Mouse (Mus musculus) thymus, adult 2 months (tissue): ENCODE measurements at regions not wholly inside any gene's neighbourhood (a gene's known extent, or its start where the extent isn't known, plus 50 kb on each side); places are given as distances from the start of the nearest gene placed in this dataset.

Experiments used
- DNase-seq: peaks from one replicate; pipeline ENCODE4 v3.0.0; 2021
- H3K27ac ChIP-seq: fragments of 200-500 bp; 2 replicates; pipeline ENCODE4 v1.5.1; 2012; ENCODE audit warnings: low read length, control low read depth; ENCODE audit not compliant: control insufficient read depth, insufficient read depth
- H3K27me3 ChIP-seq: fragments of 200-500 bp; 2 replicates; pipeline ENCODE4 v1.6.1; 2012; ENCODE audit warnings: mild to moderate bottlenecking, low read length, moderate library complexity, mixed read lengths; ENCODE audit not compliant: control insufficient read depth, insufficient read depth
- H3K36me3 ChIP-seq: fragments of 200-500 bp; 2 replicates; pipeline ENCODE4 v1.6.1; 2012; ENCODE audit warnings: mild to moderate bottlenecking, low read length, moderate library complexity; ENCODE audit not compliant: control insufficient read depth, insufficient read depth
- H3K4me1 ChIP-seq: fragments of 200-500 bp; replicated peaks from 2 replicates; pipeline ENCODE4 v1.6.1; 2012; ENCODE audit warnings: low read length; ENCODE audit not compliant: control insufficient read depth, insufficient read depth
- H3K4me3 ChIP-seq: fragments of 200-500 bp; 2 replicates; pipeline ENCODE4 v1.5.1; 2012; ENCODE audit warnings: mild to moderate bottlenecking, low read length, control low read depth, moderate library complexity; ENCODE audit not compliant: control insufficient read depth, insufficient read depth
- CTCF ChIP-seq: fragments of 200-500 bp; IDR thresholded peaks from 2 replicates; pipeline ENCODE4 v1.5.1; 2012; ENCODE audit warnings: mild to moderate bottlenecking, control low read depth, low read length, moderate library complexity, borderline replicate concordance; ENCODE audit not compliant: control insufficient read depth, poor library complexity, insufficient read depth; ENCODE audit errors: extremely low read depth
- POLR2A ChIP-seq: fragments of 200-500 bp; IDR thresholded peaks from 2 replicates; pipeline ENCODE4 v1.6.1; 2012; ENCODE audit warnings: mild to moderate bottlenecking, low read length, control low read depth, moderate library complexity; ENCODE audit not compliant: control insufficient read depth, poor library complexity, insufficient read depth; ENCODE audit errors: extremely low read depth
- WGBS: fragments of 180-500 bp; shearing (Covaris S2); methylation state at CpG from one replicate; pipeline ENCODE4 v1.1.7; 2018; 5-methylcytosine and 5-hydroxymethylcytosine counted together

DNA sequence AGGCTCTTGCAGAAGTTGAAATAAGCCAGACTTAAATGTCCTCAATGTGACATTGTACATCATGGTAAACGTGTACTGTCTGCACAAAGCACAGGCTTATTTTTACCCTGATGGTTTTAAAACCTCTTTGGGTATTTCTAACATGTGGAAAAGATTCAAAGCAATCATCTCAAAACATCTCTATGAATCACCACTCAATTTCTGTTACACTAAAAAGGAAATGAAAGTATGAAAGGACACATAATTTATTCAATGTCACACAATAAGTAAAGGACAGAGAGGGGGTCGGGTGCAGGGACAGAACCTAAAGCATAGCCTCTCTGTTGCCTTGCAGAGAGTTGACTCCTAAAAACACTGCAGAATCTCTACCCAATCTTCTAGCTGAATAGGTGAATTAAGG is 141.3 kb downstream of the Lca5 start:
- WGBS: 61% methylated on average over 2 of the region's 2 CpGs
- H3K36me3 ChIP-seq: no peaks in the 10 kb centered on the region
- no peaks in the 10 kb centered on the region for H3K4me1 ChIP-seq
- no peak for DNase-seq
- no peaks in the 10 kb centered on the region for H3K27me3 ChIP-seq
- no peak overlapping the region for H3K27ac ChIP-seq
- H3K4me3 ChIP-seq: no peak overlapping the region
- no peak for TF ChIP-seq POLR2A
- no peak for TF ChIP-seq CTCF

DNA sequence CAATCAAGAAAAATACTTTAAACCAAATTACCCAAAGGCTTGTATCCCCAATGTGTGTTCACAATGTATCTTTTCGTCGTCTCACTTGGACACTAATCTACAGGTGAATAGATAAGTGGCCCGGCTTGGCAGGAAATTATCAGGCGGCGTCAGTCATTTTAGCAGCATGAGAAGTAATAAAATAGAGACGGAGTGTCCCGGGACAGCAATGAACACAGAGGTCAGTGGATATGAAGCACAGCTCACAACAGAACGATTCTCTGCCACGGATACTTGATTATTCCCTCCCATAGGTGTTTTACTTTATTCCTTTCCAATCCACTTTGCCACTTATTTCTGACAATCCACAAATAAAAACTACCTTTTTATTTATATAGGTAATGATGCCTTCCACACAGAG is 145.5 kb downstream of the Lca5 start:
- WGBS: 97% methylated on average over 9 of the region's 9 CpGs

DNA sequence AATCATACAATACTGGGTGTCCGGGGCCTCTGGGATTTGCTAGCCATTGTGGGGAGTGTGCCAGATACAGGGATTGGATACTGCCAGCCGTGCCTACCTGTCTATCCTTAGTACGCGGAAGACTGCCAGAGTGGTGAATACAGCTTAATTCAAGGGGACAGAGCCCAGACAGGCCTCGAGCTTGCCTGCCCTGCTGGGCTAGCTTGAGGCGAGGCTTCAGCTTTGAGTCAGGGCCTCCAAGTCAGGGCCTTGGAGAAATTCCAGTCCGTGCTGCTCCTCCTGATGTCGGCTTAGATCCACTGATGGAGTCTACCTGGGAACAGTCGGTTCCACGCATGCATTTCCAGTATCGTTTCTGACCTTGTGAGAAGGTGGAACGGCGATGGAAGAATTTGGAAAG is 146.5 kb downstream of the Lca5 start:
- Histone ChIP-seq H3K27ac (no peak overlapping the region), H3K4me3 (no peak overlapping the region), H3K36me3 (no peaks in the 10 kb centered on the region), H3K4me1 (no peaks in the 10 kb centered on the region), H3K27me3 (no peaks in the 10 kb centered on the region)
- TF ChIP-seq CTCF (no peak), POLR2A (no peak)
- 95% methylated on average over 13 of the region's 13 CpGs for WGBS
- no peak for DNase-seq

More for the DNA sequence above, 145.5 kb downstream of the Lca5 start:
- no peaks in the 10 kb centered on the region for H3K4me1 ChIP-seq
- DNase-seq: no peak
- H3K27ac ChIP-seq: no peak overlapping the region
- no peak overlapping the region for H3K4me3 ChIP-seq
- H3K27me3 ChIP-seq: no peaks in the 10 kb centered on the region
- TF ChIP-seq CTCF (no peak), POLR2A (no peak)
- H3K36me3 ChIP-seq: no peaks in the 10 kb centered on the region

DNA sequence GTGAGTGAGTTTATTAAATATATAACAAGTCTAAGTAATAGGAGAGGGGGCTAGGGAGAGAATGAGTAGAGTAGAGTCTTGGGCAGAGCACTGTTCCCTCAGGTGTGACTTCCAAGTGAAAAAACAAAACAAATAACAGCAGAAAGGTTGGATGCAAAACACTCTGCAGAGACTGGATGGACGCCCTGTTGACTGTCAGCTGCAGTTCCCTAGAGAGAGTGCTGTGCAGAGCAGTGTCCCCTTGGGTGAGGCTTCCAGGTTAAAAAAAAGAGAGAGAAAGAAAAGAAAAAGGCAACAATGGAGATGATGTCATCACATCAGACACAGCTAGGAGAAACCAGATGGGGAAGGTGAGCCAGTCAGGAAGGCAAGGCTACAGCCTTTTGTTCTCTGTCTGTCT is 137.6 kb upstream of the Hmgn3 start:
- TF ChIP-seq POLR2A: no peak
- no peak for TF ChIP-seq CTCF
- no peaks in the 10 kb centered on the region for H3K27me3 ChIP-seq
- no peak for DNase-seq
- WGBS: 48% methylated on average over 1 of the region's 1 CpGs
- H3K4me3 ChIP-seq: no peak overlapping the region
- no peak overlapping the region for H3K27ac ChIP-seq
- no peaks in the 10 kb centered on the region for H3K36me3 ChIP-seq
- no peaks in the 10 kb centered on the region for H3K4me1 ChIP-seq

DNA sequence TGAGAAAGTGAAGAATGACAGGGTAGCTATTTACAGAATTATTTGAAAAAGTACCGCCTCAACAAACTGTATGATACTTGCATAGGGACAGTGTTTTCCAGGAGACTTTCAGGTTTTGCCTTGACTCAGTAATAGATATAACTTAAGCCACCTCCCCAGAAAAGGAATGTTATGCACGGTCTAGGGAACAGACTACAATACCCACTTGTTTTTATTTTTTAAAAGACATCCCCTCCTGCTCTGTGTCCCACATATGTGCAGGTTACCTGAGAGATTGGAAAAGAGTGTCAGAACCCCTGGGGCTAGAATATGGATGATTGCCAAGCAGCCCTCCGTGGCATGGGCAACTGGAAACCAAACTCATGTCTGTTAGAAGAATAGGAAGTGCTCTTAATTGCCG is 137.2 kb upstream of the Hmgn3 start:
- H3K27ac ChIP-seq: no peak overlapping the region
- H3K4me1 ChIP-seq: no peaks in the 10 kb centered on the region
- H3K27me3 ChIP-seq: no peaks in the 10 kb centered on the region
- TF ChIP-seq POLR2A: no peak
- no peak for TF ChIP-seq CTCF
- WGBS: 54% methylated on average over 4 of the region's 4 CpGs
- no peak for DNase-seq
- no peaks in the 10 kb centered on the region for H3K36me3 ChIP-seq
- H3K4me3 ChIP-seq: no peak overlapping the region

DNA sequence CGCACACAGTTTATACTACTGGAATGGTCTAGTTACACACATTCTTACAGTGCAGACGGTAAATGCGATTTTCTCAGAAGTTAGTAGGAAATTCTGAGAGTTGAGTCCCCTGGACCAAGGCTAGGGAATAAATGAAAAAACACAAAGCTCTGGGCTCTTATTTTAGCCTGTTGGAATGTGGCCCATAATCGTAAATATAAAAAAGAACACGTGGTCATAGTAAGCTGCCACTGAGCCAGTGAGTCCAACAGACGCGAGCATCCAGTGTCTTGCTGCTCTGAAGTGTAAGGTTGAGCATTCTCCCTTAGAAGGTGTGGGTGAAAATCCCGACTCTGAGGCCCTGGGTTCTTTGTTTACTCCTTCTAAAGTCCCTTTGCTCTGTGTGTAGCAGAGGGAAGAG is 136.8 kb upstream of the Hmgn3 start:
- Histone ChIP-seq H3K4me3 (no peak overlapping the region), H3K4me1 (peaks cover 1% of the 10 kb centered on the region), H3K36me3 (no peaks in the 10 kb centered on the region), H3K27ac (no peak overlapping the region), H3K27me3 (no peaks in the 10 kb centered on the region)
- DNase-seq: no peak
- TF ChIP-seq CTCF (no peak), POLR2A (no peak)
- 80% methylated on average over 8 of the region's 8 CpGs for WGBS

DNA sequence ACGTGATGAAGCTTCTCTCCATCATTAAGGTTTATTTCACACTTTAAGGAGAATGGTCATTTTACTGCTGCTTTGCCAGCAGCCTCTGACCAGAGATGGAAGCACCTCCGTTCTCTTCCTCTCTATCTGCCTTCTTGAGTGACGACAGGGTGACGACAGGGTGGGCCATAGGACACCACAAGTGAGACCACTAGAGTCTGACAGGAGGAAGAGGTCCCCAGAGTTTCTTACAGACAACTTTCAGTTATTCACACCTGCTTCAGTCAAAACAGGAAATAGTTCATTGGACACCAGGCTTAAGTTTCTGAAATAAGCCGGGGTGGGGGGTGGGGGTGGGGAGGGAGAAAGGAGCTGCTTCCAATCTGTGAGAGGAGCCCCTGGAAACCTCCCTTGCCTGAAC is 131.3 kb upstream of the Hmgn3 start:
- 6% methylated on average over 5 of the region's 5 CpGs for WGBS
- Histone ChIP-seq H3K4me1 (peaks cover 12% of the 10 kb centered on the region), H3K27me3 (no peaks in the 10 kb centered on the region), H3K27ac (peak overlapping the region; percentile 44; the same call in 1 of the 2 replicates), H3K4me3 (no peak overlapping the region), H3K36me3 (no peaks in the 10 kb centered on the region)
- no peak for TF ChIP-seq CTCF
- TF ChIP-seq POLR2A: no peak
- DNase-seq: peak; percentile 22

DNA sequence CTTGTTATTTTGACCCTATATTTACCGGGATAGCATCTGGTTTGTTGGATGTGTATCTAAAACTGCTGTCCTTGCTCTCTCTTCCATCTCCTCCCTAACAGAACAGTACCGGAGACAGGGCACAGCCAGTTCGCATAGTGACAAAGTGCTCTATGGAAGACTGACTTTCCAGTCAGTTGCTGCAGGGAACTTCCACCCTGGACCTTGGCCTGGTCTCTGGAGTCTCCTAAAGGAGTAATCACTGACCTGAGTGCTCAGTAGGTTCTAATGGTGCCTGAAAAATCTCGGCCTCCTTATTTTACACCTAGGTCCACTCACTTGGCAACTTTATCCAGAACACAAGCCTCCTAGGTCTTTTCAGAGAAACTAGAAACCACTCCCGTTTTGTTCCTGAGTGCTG is 130.9 kb upstream of the Hmgn3 start:
- TF ChIP-seq CTCF: no peak
- TF ChIP-seq POLR2A: no peak
- H3K27ac ChIP-seq: peak overlapping the region; percentile 44; the same call in 1 of the 2 replicates
- 76% methylated on average over 5 of the region's 5 CpGs for WGBS

More for the DNA sequence above, 130.9 kb upstream of the Hmgn3 start:
- DNase-seq: no peak
- H3K4me3 ChIP-seq: no peak overlapping the region
- H3K4me1 ChIP-seq: peaks cover 12% of the 10 kb centered on the region
- no peaks in the 10 kb centered on the region for H3K36me3 ChIP-seq
- H3K27me3 ChIP-seq: no peaks in the 10 kb centered on the region
